ENCODE assay signal across 8 mouse cellular contexts in the genomic region with DNA sequence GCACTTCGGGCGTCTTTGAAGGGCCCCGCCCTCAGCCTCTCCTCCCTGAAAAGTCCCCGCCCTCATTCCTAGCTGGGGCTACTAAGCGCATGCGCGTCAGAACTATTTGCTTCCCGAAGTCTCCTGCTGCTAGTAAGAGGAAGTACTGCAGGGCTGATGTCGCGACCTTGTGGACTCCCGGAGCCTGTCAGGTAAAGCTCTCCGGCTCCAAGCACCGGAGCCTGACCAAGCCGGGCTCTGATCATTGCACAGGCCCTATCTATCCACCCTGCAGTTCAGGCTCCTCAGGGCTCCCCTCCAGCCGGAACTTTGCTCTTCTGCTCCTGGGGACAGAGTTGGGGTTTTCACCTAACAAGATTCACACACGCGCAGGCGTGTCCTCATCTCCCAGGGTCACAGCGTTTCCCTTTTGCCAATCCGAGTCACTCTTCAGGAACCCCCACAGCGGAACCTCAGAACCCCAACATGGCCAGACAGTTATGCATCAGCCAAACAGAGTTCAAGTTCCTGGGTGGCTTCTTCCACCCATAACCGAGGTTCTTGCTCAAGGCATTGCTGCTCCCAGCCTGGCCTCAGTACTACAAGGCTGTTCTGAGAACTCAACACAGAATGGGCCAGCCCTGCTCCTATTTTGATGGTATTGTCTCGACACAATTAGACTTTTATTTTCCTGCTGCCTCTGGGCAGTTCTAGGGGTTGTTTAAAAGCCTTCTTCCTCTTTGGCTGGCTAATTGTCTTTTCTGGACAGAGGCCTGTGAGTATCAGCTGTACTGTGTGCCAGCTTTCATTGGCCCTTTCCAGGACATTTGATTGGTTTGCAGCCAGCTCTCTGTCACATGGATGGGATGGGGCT. TPM values are rescaled to one million over a fixed set of nuclear protein-coding genes. Genes with fewer than 3 reads are reported as not detected.
A peak's percentile ranks its signal among the peaks of the same experiment; 100 is the strongest.
DNase-seq lines count a peak whose midpoint lies in the region; ATAC-seq and TF ChIP-seq lines count a peak whose summit lies in the region.

Nudt7 (plus strand) TSS at position 48 of the 853 bp plus-strand sequence.

- dilution Hi-C loops in CH12.LX (cut with MboI; ENCODE audit: extremely low pct_ligation_motif_present, extremely low pct_unique_long_range_greater_than_20kb, low sequenced_read_pairs): no loop called here

- H3K9ac ChIP-seq in CH12.LX (ENCODE audit: insufficient read depth, low read depth): peak within 1 kb of the TSS; percentile 83
- peak within 1 kb of the TSS; percentile 68 for H3K9ac ChIP-seq in forebrain, embryonic 12.5 days
- H3K9ac ChIP-seq in heart, embryonic 16.5 days (ENCODE audit: low read length): peak within 1 kb of the TSS; percentile 86
- H3K9ac ChIP-seq in liver, embryonic 13.5 days: peak within 1 kb of the TSS; percentile 75
- peak within 1 kb of the TSS; percentile 48 for H3K9ac ChIP-seq in stomach, embryonic 15.5 days

- peak within 1 kb of the TSS; percentile 89 for H3K4me2 ChIP-seq in CH12.LX (ENCODE audit: insufficient read depth, low read depth, poor library complexity, severe bottlenecking)
- H3K4me2 ChIP-seq in forebrain, embryonic 12.5 days: peak within 1 kb of the TSS; percentile 79
- peak within 1 kb of the TSS; percentile 72 for H3K4me2 ChIP-seq in heart, embryonic 16.5 days (ENCODE audit: low read depth, low read length)
- peak within 1 kb of the TSS; percentile 82 for H3K4me2 ChIP-seq in liver, embryonic 13.5 days
- peak within 1 kb of the TSS; percentile 73 for H3K4me2 ChIP-seq in stomach, embryonic 15.5 days

- TF ChIP-seq CTCF in CH12.LX (conservative IDR thresholded peaks at IDR 0.05 in 1 of 2, IDR thresholded peaks at IDR 0.05 in 1 of 2; ENCODE audit: low read depth in 2 of 2, low read length in 2 of 2): no peak

- peak within 1 kb of the TSS; percentile 75 to 81 (median 76) for H3K4me3 ChIP-seq in CH12.LX (replicated peaks in 1 of 3; ENCODE audit: low read depth in 2 of 3, low read length in 2 of 3, poor library complexity in 1 of 3)
- peak within 1 kb of the TSS; percentile 48 for H3K4me3 ChIP-seq in forebrain, embryonic 12.5 days (replicated peaks)
- peak within 1 kb of the TSS; percentile 78 for H3K4me3 ChIP-seq in heart, embryonic 16.5 days (ENCODE audit: low read length)
- H3K4me3 ChIP-seq in liver, embryonic 13.5 days (replicated peaks): peak within 1 kb of the TSS; percentile 70
- H3K4me3 ChIP-seq in stomach, embryonic 15.5 days (replicated peaks): peak within 1 kb of the TSS; percentile 65

- H3K4me1 ChIP-seq in CH12.LX (ENCODE audit: control insufficient read depth in 1 of 2, insufficient read depth in 2 of 2): peaks cover 8 to 17% of the 10 kb centered on the region in 2 experiments; a peak in 3 of 4 replicates
- H3K4me1 ChIP-seq in forebrain, embryonic 12.5 days: peaks cover 15% of the 10 kb centered on the region
- H3K4me1 ChIP-seq in heart, embryonic 16.5 days (ENCODE audit: control insufficient read depth, insufficient read depth, low read length): peaks cover 12% of the 10 kb centered on the region
- peaks cover 48% of the 10 kb centered on the region for H3K4me1 ChIP-seq in liver, embryonic 13.5 days (replicated peaks)
- H3K4me1 ChIP-seq in stomach, embryonic 15.5 days: peaks cover 8% of the 10 kb centered on the region; the same call in 1 of the 2 replicates

- peak; percentile 69 for ATAC-seq in cerebellum, adult (ENCODE audit: insufficient number of reproducible peaks, low FRiP score, low TSS enrichment)
- ATAC-seq in forebrain, embryonic 12.5 days (ENCODE audit: low FRiP score): peak; percentile 91
- ATAC-seq in heart, embryonic 16.5 days (replicated peaks; ENCODE audit: extremely low read depth, insufficient read depth, low FRiP score): peak; percentile 95
- peak; percentile 91 for ATAC-seq in liver, embryonic 13.5 days (ENCODE audit: low read depth)
- ATAC-seq in stomach, embryonic 15.5 days (ENCODE audit: insufficient read depth, low FRiP score, low read depth): peak; percentile 95

- in situ Hi-C loops in CH12.LX (cut with MboI; ENCODE audit: low pct_ligation_motif_present, low pct_unique_long_range_greater_than_20kb, low sequenced_read_pairs): no loop called here

- no peak for TF ChIP-seq RAD21 in CH12.LX (IDR thresholded peaks at IDR 0.05; ENCODE audit: low read depth, low read length)

- 5% methylated on average over 23 of the region's 23 CpGs for WGBS in forebrain, embryonic 12.5 days
- WGBS in heart, embryonic 16.5 days: 2% methylated on average over 23 of the region's 23 CpGs
- WGBS in liver, embryonic 13.5 days (ENCODE audit: insufficient replicate concordance): under 1% methylated on average over 23 of the region's 23 CpGs
- 3% methylated on average over 23 of the region's 23 CpGs for WGBS in stomach, embryonic 15.5 days

- peaks cover 0 to 26% of the 10 kb centered on the region in 2 experiments for H3K36me3 ChIP-seq in CH12.LX (replicated peaks in 1 of 2; ENCODE audit: control insufficient read depth in 1 of 2, insufficient read depth in 1 of 2, low read length in 1 of 2)
- no peaks in the 10 kb centered on the region for H3K36me3 ChIP-seq in forebrain, embryonic 12.5 days (replicated peaks)
- H3K36me3 ChIP-seq in heart, embryonic 16.5 days (ENCODE audit: control insufficient read depth, insufficient read depth): no peaks in the 10 kb centered on the region
- no peaks in the 10 kb centered on the region for H3K36me3 ChIP-seq in liver, embryonic 13.5 days
- H3K36me3 ChIP-seq in stomach, embryonic 15.5 days: no peaks in the 10 kb centered on the region

- peaks cover 14% of the 10 kb centered on the region for H3K27me3 ChIP-seq in CH12.LX (replicated peaks)
- no peaks in the 10 kb centered on the region for H3K27me3 ChIP-seq in forebrain, embryonic 12.5 days
- no peaks in the 10 kb centered on the region for H3K27me3 ChIP-seq in heart, embryonic 16.5 days (ENCODE audit: control insufficient read depth, insufficient read depth, low read length)
- no peaks in the 10 kb centered on the region for H3K27me3 ChIP-seq in liver, embryonic 13.5 days
- no peaks in the 10 kb centered on the region for H3K27me3 ChIP-seq in stomach, embryonic 15.5 days (replicated peaks)

- DNase-seq in CH12.LX (ENCODE audit: extremely low read depth): peak; percentile 97
- DNase-seq in kidney, postnatal 25 days: peak; percentile 96 to 97
- peak; percentile 85 for DNase-seq in liver, embryonic 13.5 days
- peak; percentile 85 for DNase-seq in neural tube, embryonic 10.5 days (ENCODE audit: extremely low spot score, low spot score)

- no peak for TF ChIP-seq EP300 in CH12.LX (IDR thresholded peaks at IDR 0.05; ENCODE audit: low read length)

- H3K79me2 ChIP-seq in CH12.LX (replicated peaks; ENCODE audit: control insufficient read depth, extremely low read depth, insufficient read depth, poor library complexity, severe bottlenecking): no peaks in the 10 kb centered on the region

- TF ChIP-seq POLR2A in CH12.LX (IDR thresholded peaks at IDR 0.05; ENCODE audit: low read depth, low read length): peak; percentile 92

- no peaks in the 10 kb centered on the region for H3K9me3 ChIP-seq in CH12.LX (replicated peaks; ENCODE audit: low read length)
- no peaks in the 10 kb centered on the region for H3K9me3 ChIP-seq in forebrain, embryonic 12.5 days
- H3K9me3 ChIP-seq in heart, embryonic 16.5 days (replicated peaks; ENCODE audit: control insufficient read depth, low read length): no peaks in the 10 kb centered on the region
- no peaks in the 10 kb centered on the region for H3K9me3 ChIP-seq in liver, embryonic 13.5 days (replicated peaks)
- H3K9me3 ChIP-seq in stomach, embryonic 15.5 days: no peaks in the 10 kb centered on the region

- H3K27ac ChIP-seq in CH12.LX (ENCODE audit: insufficient read depth, low read depth): no peak within 1 kb of the TSS
- 0 out of 2 replicates have a peak within 1 kb of the TSS, but pooled peaks have one; percentile 36 for H3K27ac ChIP-seq in forebrain, embryonic 12.5 days
- H3K27ac ChIP-seq in heart, embryonic 16.5 days (ENCODE audit: low read length): peak within 1 kb of the TSS; percentile 91
- H3K27ac ChIP-seq in liver, embryonic 13.5 days: peak within 1 kb of the TSS; percentile 80
- peak within 1 kb of the TSS; percentile 79 for H3K27ac ChIP-seq in stomach, embryonic 15.5 days

TF ChIP-seq in CH12.LX, 34 proteins besides CTCF, POLR2A, EP300 and RAD21 (continues in another document):
- TF ChIP-seq E2F4 (IDR thresholded peaks at IDR 0.05; ENCODE audit: insufficient replicate concordance, low read depth, low read length) (no peak), NRF1 (IDR thresholded peaks at IDR 0.05; ENCODE audit: low read depth, low read length) (peak; percentile 94), CHD1 (IDR thresholded peaks at IDR 0.05; ENCODE audit: low read depth, low read length) (no peak), BHLHE40 (IDR thresholded peaks at IDR 0.05; ENCODE audit: low read depth, low read length) (no peak), USF1 (IDR thresholded peaks at IDR 0.05; ENCODE audit: low read depth, low read length) (no peak), RCOR1 (conservative IDR thresholded peaks at IDR 0.05; ENCODE audit: low read depth, low read length) (no peak), JUN (IDR thresholded peaks at IDR 0.05; ENCODE audit: insufficient read depth, low read depth, low read length) (no peak), ZC3H11A (IDR thresholded peaks at IDR 0.05; ENCODE audit: low read depth, low read length) (no peak), ZMIZ1 (IDR thresholded peaks at IDR 0.05; ENCODE audit: low read depth, low read length) (no peak; the same call in 1 of the 2 replicates), ZNF384 (IDR thresholded peaks at IDR 0.05; ENCODE audit: low read depth, low read length) (no peak), HCFC1 (IDR thresholded peaks at IDR 0.05; ENCODE audit: low read depth, low read length) (no peak), PAX5 (IDR thresholded peaks at IDR 0.05; ENCODE audit: low read length) (no peak), USF2 (conservative IDR thresholded peaks at IDR 0.05; ENCODE audit: low read depth, low read length) (no peak), TBP (conservative IDR thresholded peaks at IDR 0.05; ENCODE audit: low read depth, low read length) (peak; percentile 84), NELFE (IDR thresholded peaks at IDR 0.05; ENCODE audit: low read depth, low read length) (peak; percentile 82), MAZ (IDR thresholded peaks at IDR 0.05; ENCODE audit: low read depth, low read length) (0 out of 2 replicates have a peak, but pooled peaks have one; percentile 36), ELF1 (IDR thresholded peaks at IDR 0.05; ENCODE audit: low read depth, low read length) (peak; percentile 81), MXI1 (IDR thresholded peaks at IDR 0.05; ENCODE audit: low read depth, low read length) (peak; percentile 75)

RNA-seq across cellular contexts. Expression of gene Nudt7, which starts in this region (rescaled TPM):
- 7.9 and 9.2 TPM in 2 replicates for total RNA-seq in CH12.LX (2012; rRNA removed)
- total RNA-seq in CH12.LX (2014; rRNA removed): 16.0 and 16.5 TPM in 2 replicates
- 9.8 and 9.9 TPM in 2 replicates for polyA plus RNA-seq in CH12.LX (2012; ENCODE audit: insufficient read length, low read depth)
- 7.3 and 7.8 TPM in 2 replicates for polyA plus RNA-seq in forebrain, embryonic 12.5 days (2016; fragmentation: Nextera tagmentation; extraction: Ambion mirVana)
- 31.3 and 32.0 TPM in 2 replicates for polyA plus RNA-seq in heart, embryonic 16.5 days (2015; fragmentation: Nextera tagmentation; extraction: Ambion mirVana)
- 16.4 and 19.4 TPM in 2 replicates for polyA plus RNA-seq in liver, embryonic 13.5 days (2015; fragmentation: Nextera tagmentation; extraction: Ambion mirVana)
- 15.9 and 18.3 TPM in 2 replicates for polyA plus RNA-seq in stomach, embryonic 15.5 days (2015; fragmentation: Nextera tagmentation; extraction: Ambion mirVana)
